Mouse (Mus musculus): ENCODE data around the gene St6galnac3. TPM values are rescaled to one million over a fixed set of nuclear protein-coding genes. Genes with fewer than 3 reads are reported as not detected.
"Not testable (repeated sequence)": the region's sequence is repeated elsewhere in the genome, so short reads cannot be mapped to it uniquely, and the experiment has no call there.

Gene St6galnac3
- total RNA-seq, 2 experiments from 2014 or later, result 9.9 to 12.6 TPM

GRCm38 (mm10) chr3:153395351-153395750, 329.6 kb downstream of the St6galnac3 start:
- intact Hi-C loops (cut with DNase I), result no loop called here
- DNase-seq, result no peak

DNA sequence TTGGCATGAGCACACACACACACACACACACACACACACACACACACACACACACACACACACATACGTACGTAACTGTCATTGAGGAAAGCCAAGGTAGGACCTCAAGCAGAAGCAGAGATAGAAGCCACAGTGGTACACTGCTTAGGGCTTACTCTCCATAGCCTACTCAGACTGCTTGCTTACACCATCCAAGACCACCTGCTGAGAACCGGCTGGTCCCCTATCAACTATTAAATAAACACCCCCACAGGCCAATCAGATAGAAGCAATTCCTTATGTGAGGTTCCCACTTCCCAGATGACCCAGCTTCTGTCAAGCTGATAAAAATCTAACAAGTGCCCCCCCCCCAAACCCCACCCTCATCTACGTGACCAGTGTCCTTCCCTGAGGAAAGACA, 330.2 kb downstream of the St6galnac3 start:
- intact Hi-C loops (cut with DNase I), result no loop called here

DNA sequence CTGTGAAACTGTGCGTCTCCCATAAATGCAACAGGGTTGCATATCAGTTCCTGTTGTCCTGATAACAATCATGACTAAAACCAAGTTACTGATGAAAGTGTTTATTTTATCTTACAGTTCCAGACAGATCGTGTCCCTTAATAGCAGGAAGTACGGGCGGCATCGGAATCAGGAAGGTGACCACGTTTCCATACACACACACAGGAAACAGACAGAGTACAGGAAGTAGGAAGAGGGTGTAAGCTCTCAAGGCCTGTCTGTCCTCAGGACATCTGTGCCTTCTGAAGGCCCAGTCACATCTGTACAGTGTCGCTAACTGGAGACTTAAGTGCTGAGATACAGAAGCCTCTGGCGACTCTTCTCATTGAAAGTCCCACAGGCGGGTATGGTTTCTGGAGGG, 330.8 kb downstream of the St6galnac3 start:
- intact Hi-C loops (cut with DNase I), result no loop called here
- no peak for DNase-seq

More for the DNA sequence above, 330.2 kb downstream of the St6galnac3 start:
- no peak for DNase-seq

- DNase-seq; intact Hi-C loops (cut with DNase I): not testable (repeated sequence)
Observed at GRCm38 (mm10) chr3:153391451-153391850, 333.5 kb downstream of the St6galnac3 start.

- intact Hi-C loops (cut with DNase I); DNase-seq: not testable (repeated sequence)
Observed at GRCm38 (mm10) chr3:153384651-153385050, 340.3 kb downstream of the St6galnac3 start.

- intact Hi-C loops (cut with DNase I), result no loop called here
- DNase-seq, result no peak
Observed at GRCm38 (mm10) chr3:153383656-153384055, 341.3 kb downstream of the St6galnac3 start.

DNA sequence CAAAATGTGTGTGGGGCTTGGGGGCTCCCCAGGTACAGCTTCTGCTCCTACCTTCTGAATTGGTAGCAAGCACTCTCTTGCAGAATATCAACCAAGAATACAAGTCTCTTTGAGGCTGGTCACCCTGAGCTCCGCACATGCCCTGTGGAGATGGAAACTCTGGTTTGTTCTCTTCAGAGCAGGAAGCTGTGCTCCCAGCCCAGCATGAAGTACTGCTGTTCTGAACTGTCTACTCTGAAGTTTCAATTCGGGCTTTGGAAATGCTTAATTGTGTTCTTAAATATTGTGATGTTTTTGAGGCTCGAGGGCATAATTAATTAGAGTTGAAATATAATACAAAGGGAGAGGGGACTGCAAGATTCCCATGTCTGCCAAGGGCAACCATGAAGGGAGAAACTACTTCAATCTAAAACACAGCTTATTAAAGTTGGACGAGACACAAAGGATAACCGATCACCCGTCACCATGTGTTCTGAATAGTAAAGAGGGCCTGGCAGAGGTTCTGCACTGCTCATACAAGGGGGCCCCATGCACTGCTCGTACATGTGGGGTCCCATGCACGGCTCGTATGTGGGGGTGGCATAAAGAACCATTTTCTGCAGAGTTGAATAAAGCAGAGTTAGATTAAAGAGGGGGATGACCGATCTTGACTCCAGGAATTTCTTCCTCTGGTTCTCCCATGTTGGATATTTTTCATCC, 359.8 kb downstream of the St6galnac3 start:
- intact Hi-C loops (cut with DNase I), result no loop called here

GRCm38 (mm10) chr3:153364366-153364765, 360.6 kb downstream of the St6galnac3 start:
- intact Hi-C loops (cut with DNase I), result no loop called here
- DNase-seq, result no peak

More for the DNA sequence above, 359.8 kb downstream of the St6galnac3 start:
- DNase-seq, result no peak

DNA sequence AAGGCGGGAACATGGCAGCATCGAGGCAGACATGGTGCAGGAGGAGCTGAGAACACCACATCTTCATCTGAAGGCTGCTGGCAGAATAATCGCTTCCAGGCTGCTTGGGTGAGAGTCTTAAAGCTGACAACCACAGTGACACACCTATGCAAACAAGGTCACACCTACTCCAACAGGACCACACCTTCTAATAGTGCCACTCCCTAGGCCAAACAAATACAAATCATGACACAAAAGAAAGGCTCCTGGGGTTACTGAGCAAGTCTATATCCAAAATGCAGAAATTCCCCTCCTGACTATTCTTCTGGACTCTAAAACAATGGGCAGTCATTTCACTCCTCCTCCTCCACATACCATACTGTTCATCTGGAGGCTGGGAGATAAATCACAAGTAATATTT, 365.0 kb downstream of the St6galnac3 start:
- intact Hi-C loops (cut with DNase I), result no loop called here
- DNase-seq, result no peak

DNA sequence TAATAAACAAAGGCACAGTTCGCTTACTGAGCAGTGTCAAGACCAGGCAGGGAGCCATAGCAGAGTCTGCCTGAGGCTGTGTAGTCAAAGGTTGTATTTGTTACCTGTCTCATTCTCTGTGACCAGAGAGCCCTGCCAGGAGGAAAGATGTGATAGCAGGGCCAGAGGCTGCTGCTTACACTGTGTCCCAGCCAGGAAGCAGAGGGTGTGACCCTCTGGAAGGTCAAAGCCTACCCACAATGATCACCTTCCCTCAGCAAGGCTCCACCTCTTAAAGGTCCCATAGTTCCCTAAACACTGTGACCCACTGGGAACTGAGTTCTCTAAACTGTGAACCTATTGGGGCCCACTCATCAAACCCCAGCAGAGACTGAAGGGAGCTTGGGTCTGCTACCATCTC, 368.9 kb downstream of the St6galnac3 start:
- DNase-seq, result no peak
- intact Hi-C loops (cut with DNase I), result no loop called here

- intact Hi-C loops (cut with DNase I), result no loop called here
- DNase-seq, result no peak
Observed at GRCm38 (mm10) chr3:153354988-153355297, 370.0 kb downstream of the St6galnac3 start.

DNA sequence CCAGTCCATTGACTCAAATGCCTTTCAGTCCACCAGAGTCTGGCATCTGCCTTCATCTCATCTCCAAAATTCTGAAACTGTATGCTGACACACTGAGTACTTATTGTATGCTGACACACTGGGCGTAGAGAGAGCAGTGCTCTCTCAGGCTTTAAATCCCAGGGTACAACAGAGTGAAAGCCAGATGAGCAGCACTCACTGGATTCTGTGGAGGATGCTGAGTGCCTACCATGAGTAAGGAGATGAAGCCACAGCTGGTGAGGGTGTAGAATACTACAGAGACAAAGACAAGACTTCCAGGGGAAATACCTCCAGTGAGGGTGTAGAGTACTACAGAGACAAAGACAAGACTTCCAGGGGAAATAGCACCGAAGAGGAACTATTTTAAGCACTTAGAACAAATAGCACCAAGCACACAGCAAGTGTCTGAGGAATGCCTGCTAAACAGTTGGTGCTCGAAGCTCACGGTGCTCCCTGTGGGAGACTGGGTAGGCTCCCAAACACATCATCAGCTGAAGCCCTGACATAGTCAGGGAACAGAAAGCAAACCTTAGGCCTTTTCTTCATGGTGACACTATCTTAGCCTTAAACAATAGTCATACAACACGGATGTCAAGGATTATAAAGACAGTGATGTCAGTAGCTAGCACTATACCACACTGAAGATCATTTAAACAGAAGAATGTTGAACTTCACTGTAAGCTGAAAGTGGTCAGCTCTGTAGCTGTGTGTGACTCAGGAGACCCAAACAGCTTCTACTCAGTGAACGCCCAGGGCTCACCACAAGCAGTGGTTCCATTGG, 370.6 kb downstream of the St6galnac3 start:
- intact Hi-C loops (cut with DNase I), result no loop called here
- DNase-seq, result no peak

GRCm38 (mm10) chr3:153353313-153354103, 371.5 kb downstream of the St6galnac3 start:
- intact Hi-C loops (cut with DNase I), result no loop called here
- no peak for DNase-seq

DNA sequence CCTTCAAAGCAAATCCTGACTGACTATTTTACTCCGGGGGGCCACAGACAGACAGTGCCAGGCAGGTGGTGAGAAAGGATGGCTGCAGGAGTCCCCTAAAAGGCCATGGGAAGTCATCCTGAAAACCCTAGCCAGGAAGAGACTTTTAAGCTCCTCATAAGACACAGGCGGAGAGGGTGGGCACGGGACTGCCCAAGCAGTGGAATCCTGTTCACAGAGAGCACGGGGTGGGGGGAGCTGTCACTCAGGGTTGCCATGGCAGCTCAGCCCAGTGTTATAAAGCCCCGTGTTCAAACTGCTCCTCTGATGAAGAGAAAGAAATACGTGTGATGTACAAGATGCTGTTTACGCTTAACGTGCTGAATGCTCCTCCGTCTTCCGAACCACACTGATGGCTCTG, 375.0 kb downstream of the St6galnac3 start:
- intact Hi-C loops (cut with DNase I), result no loop called here
- DNase-seq, result no peak

GRCm38 (mm10) chr3:153348797-153349465, 376.0 kb downstream of the St6galnac3 start:
- intact Hi-C loops (cut with DNase I), result no loop called here
- DNase-seq, result no peak

GRCm38 (mm10) chr3:153344979-153345378, 380.0 kb downstream of the St6galnac3 start:
- DNase-seq, result no peak
- intact Hi-C loops (cut with DNase I), result no loop called here

DNA sequence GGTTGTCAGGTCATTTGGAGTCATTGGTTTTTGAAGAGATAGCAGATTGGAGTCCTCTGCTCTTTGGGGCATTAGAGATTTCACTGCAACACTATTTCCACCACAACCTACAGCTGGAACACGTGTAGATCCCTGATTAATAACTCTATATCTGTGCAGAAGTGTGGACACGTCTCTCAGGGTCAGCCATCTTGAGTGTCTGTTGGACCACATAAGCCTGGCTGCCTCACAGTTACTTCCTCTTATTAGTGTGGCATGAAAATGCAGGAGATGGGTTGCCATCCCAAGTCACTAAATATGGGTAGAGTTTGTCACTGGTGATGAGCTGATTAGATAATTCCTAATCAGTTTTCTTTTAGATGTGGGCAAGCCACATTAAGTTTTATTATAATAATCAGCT, 385.0 kb downstream of the St6galnac3 start:
- DNase-seq, result no peak
- intact Hi-C loops (cut with DNase I), result no loop called here

DNA sequence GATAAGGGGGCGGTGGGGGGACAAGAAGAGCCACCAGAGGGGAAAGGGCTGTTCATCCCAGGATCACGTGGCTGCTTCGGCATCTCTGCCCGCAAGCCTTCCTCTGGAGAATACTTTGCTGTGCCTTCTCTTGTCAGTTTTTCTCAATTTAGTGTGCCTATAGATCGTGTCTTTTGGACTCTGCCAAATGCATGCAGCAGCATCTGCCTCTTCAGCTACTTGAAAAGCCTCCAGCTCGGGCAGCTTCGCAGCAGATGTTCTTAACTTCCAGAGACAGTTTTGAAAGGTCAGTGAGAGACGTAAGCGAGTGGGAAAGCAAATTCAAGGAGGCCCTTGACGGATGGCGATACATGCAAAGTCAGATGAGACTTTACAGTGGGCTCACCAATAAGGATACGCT, 385.9 kb downstream of the St6galnac3 start:
- intact Hi-C loops (cut with DNase I), result no loop called here
- DNase-seq, result no peak

GRCm38 (mm10) chr3:153337779-153338178, 387.2 kb downstream of the St6galnac3 start:
- intact Hi-C loops (cut with DNase I), result no loop called here
- no peak for DNase-seq

DNA sequence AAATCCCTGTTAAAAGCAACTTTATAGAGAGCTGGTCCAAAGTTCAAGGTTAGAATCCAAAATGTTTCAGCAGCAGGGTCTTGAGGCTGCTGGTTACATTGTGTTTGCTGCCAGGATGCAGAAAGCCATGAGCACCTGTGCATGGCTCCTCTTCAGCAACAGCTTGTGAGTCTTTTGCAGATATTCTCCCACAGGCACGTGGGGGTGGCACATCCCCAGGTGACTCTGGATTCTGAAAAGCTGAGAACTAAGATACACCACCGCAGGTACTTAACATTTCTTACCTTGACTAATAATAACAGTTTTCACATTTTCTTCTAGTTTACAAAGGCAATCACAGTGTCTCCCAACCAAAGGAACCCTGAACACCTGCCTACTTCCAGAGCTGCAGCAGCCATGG, 387.8 kb downstream of the St6galnac3 start:
- intact Hi-C loops (cut with DNase I), result no loop called here
- DNase-seq, result no peak

Measured in heart, postnatal 14 days (tissue).